Mouse (Mus musculus): ENCODE data around the gene Tbl3. TPM values are rescaled to one million over a fixed set of nuclear protein-coding genes. Genes with fewer than 3 reads are reported as not detected.

Tbl3 gene
- polyA plus RNA-seq, 1 experiment from 2014 or later: 67.8 TPM

GRCm38 (mm10) chr17:24677500-24678080 lies 29.9 kb downstream of the Tbl3 start:
- Histone ChIP-seq H3K36me3 (ENCODE audit: control insufficient read depth, insufficient read depth, low read length) (peaks cover 48% of the 10 kb centered on the region), H3K9ac (replicated peaks; ENCODE audit: low read depth, low read length) (no peak overlapping the region), H3K27me3 (ENCODE audit: control insufficient read depth, insufficient read depth, low read length) (no peaks in the 10 kb centered on the region), H3K9me3 (ENCODE audit: control insufficient read depth, low read depth, low read length) (no peaks in the 10 kb centered on the region), H3K4me2 (replicated peaks; ENCODE audit: low read depth, low read length) (no peak overlapping the region), H3K27ac (ENCODE audit: low read length) (no peak overlapping the region), H3K4me3 (ENCODE audit: low read depth, low read length) (no peak overlapping the region), H3K4me1 (ENCODE audit: control insufficient read depth, insufficient read depth, low read length) (no peaks in the 10 kb centered on the region)
- peak; percentile 84 for ATAC-seq (ENCODE audit: insufficient number of reproducible peaks, insufficient read depth, low FRiP score, low read depth)
- 83% methylated on average over 24 of the region's 24 CpGs for WGBS

GRCm38 (mm10) chr17:24676877-24677276 lies 30.6 kb downstream of the Tbl3 start:
- Histone ChIP-seq H3K9ac (replicated peaks; ENCODE audit: low read depth, low read length) (no peak overlapping the region), H3K27ac (ENCODE audit: low read length) (no peak overlapping the region), H3K4me3 (ENCODE audit: low read depth, low read length) (no peak overlapping the region), H3K4me1 (ENCODE audit: control insufficient read depth, insufficient read depth, low read length) (peaks cover 7% of the 10 kb centered on the region), H3K36me3 (ENCODE audit: control insufficient read depth, insufficient read depth, low read length) (peaks cover 45% of the 10 kb centered on the region), H3K27me3 (ENCODE audit: control insufficient read depth, insufficient read depth, low read length) (no peaks in the 10 kb centered on the region), H3K9me3 (ENCODE audit: control insufficient read depth, low read depth, low read length) (no peaks in the 10 kb centered on the region), H3K4me2 (replicated peaks; ENCODE audit: low read depth, low read length) (no peak overlapping the region)
- WGBS: 93% methylated on average over 5 of the region's 5 CpGs
- ATAC-seq (ENCODE audit: insufficient number of reproducible peaks, insufficient read depth, low FRiP score, low read depth): no peak

- Histone ChIP-seq H3K9me3 (ENCODE audit: control insufficient read depth, low read depth, low read length) (no peaks in the 10 kb centered on the region), H3K4me1 (ENCODE audit: control insufficient read depth, insufficient read depth, low read length) (peaks cover 14% of the 10 kb centered on the region), H3K4me2 (replicated peaks; ENCODE audit: low read depth, low read length) (no peak overlapping the region), H3K9ac (replicated peaks; ENCODE audit: low read depth, low read length) (no peak overlapping the region), H3K27ac (ENCODE audit: low read length) (no peak overlapping the region), H3K27me3 (ENCODE audit: control insufficient read depth, insufficient read depth, low read length) (no peaks in the 10 kb centered on the region), H3K4me3 (ENCODE audit: low read depth, low read length) (no peak overlapping the region), H3K36me3 (ENCODE audit: control insufficient read depth, insufficient read depth, low read length) (peaks cover 38% of the 10 kb centered on the region)
- WGBS: 65% methylated on average over 2 of the region's 2 CpGs
- ATAC-seq (ENCODE audit: insufficient number of reproducible peaks, insufficient read depth, low FRiP score, low read depth): no peak
Observed at GRCm38 (mm10) chr17:24676187-24676586, 31.3 kb downstream of the Tbl3 start.

- no peak overlapping the region for H3K27ac ChIP-seq (ENCODE audit: low read length)
- peaks cover 20% of the 10 kb centered on the region for H3K36me3 ChIP-seq (ENCODE audit: control insufficient read depth, insufficient read depth, low read length)
- H3K4me1 ChIP-seq (ENCODE audit: control insufficient read depth, insufficient read depth, low read length): peaks cover 23% of the 10 kb centered on the region
- H3K9me3 ChIP-seq (ENCODE audit: control insufficient read depth, low read depth, low read length): no peaks in the 10 kb centered on the region
- 80% methylated on average over 7 of the region's 7 CpGs for WGBS
- H3K27me3 ChIP-seq (ENCODE audit: control insufficient read depth, insufficient read depth, low read length): no peaks in the 10 kb centered on the region
- no peak overlapping the region for H3K4me2 ChIP-seq (replicated peaks; ENCODE audit: low read depth, low read length)
- H3K9ac ChIP-seq (replicated peaks; ENCODE audit: low read depth, low read length): no peak overlapping the region
- ATAC-seq (ENCODE audit: insufficient number of reproducible peaks, insufficient read depth, low FRiP score, low read depth): no peak
- no peak overlapping the region for H3K4me3 ChIP-seq (ENCODE audit: low read depth, low read length)
Observed at GRCm38 (mm10) chr17:24674277-24674676, 33.2 kb downstream of the Tbl3 start.

- ATAC-seq (ENCODE audit: insufficient number of reproducible peaks, insufficient read depth, low FRiP score, low read depth): no peak
- peaks cover 3% of the 10 kb centered on the region for H3K36me3 ChIP-seq (ENCODE audit: control insufficient read depth, insufficient read depth, low read length)
- H3K9ac ChIP-seq (replicated peaks; ENCODE audit: low read depth, low read length): no peak overlapping the region
- peak overlapping the region; percentile 17; the same call in 1 of the 2 replicates for H3K4me2 ChIP-seq (replicated peaks; ENCODE audit: low read depth, low read length)
- no peak overlapping the region for H3K4me3 ChIP-seq (ENCODE audit: low read depth, low read length)
- H3K4me1 ChIP-seq (ENCODE audit: control insufficient read depth, insufficient read depth, low read length): peaks cover 29% of the 10 kb centered on the region
- no peak overlapping the region for H3K27ac ChIP-seq (ENCODE audit: low read length)
- H3K9me3 ChIP-seq (ENCODE audit: control insufficient read depth, low read depth, low read length): no peaks in the 10 kb centered on the region
- no peaks in the 10 kb centered on the region for H3K27me3 ChIP-seq (ENCODE audit: control insufficient read depth, insufficient read depth, low read length)
- 21% methylated on average over 5 of the region's 5 CpGs for WGBS
Observed at GRCm38 (mm10) chr17:24672141-24672540, 35.3 kb downstream of the Tbl3 start.

- 61% methylated on average over 5 of the region's 5 CpGs for WGBS
- ATAC-seq (ENCODE audit: insufficient number of reproducible peaks, insufficient read depth, low FRiP score, low read depth): no peak
- H3K4me3 ChIP-seq (ENCODE audit: low read depth, low read length): peak overlapping the region; percentile 91; the same call in 1 of the 2 replicates
- H3K9ac ChIP-seq (replicated peaks; ENCODE audit: low read depth, low read length): no peak overlapping the region
- no peaks in the 10 kb centered on the region for H3K36me3 ChIP-seq (ENCODE audit: control insufficient read depth, insufficient read depth, low read length)
- H3K27me3 ChIP-seq (ENCODE audit: control insufficient read depth, insufficient read depth, low read length): no peaks in the 10 kb centered on the region
- no peak overlapping the region for H3K27ac ChIP-seq (ENCODE audit: low read length)
- H3K4me1 ChIP-seq (ENCODE audit: control insufficient read depth, insufficient read depth, low read length): peaks cover 29% of the 10 kb centered on the region
- H3K4me2 ChIP-seq (replicated peaks; ENCODE audit: low read depth, low read length): peak overlapping the region; percentile 69; the same call in 1 of the 2 replicates
- H3K9me3 ChIP-seq (ENCODE audit: control insufficient read depth, low read depth, low read length): no peaks in the 10 kb centered on the region
Observed at GRCm38 (mm10) chr17:24671346-24671745, 36.1 kb downstream of the Tbl3 start.

- H3K4me2 ChIP-seq (replicated peaks; ENCODE audit: low read depth, low read length): peak overlapping the region; percentile 69
- peak overlapping the region; percentile 95 for H3K9ac ChIP-seq (replicated peaks; ENCODE audit: low read depth, low read length)
- peak overlapping the region; percentile 74; the same call in 1 of the 2 replicates for H3K27ac ChIP-seq (ENCODE audit: low read length)
- 9% methylated on average over 8 of the region's 8 CpGs for WGBS
- H3K4me1 ChIP-seq (ENCODE audit: control insufficient read depth, insufficient read depth, low read length): peaks cover 29% of the 10 kb centered on the region
- ATAC-seq (ENCODE audit: insufficient number of reproducible peaks, insufficient read depth, low FRiP score, low read depth): no peak
- peak overlapping the region; percentile 91 for H3K4me3 ChIP-seq (ENCODE audit: low read depth, low read length)
- H3K36me3 ChIP-seq (ENCODE audit: control insufficient read depth, insufficient read depth, low read length): no peaks in the 10 kb centered on the region
- H3K27me3 ChIP-seq (ENCODE audit: control insufficient read depth, insufficient read depth, low read length): no peaks in the 10 kb centered on the region
- no peaks in the 10 kb centered on the region for H3K9me3 ChIP-seq (ENCODE audit: control insufficient read depth, low read depth, low read length)
Observed at GRCm38 (mm10) chr17:24670246-24670844, 37.1 kb downstream of the Tbl3 start.

- H3K27me3 ChIP-seq (ENCODE audit: control insufficient read depth, insufficient read depth, low read length): no peaks in the 10 kb centered on the region
- H3K36me3 ChIP-seq (ENCODE audit: control insufficient read depth, insufficient read depth, low read length): no peaks in the 10 kb centered on the region
- peak within 1 kb of the TSS; percentile 69 for H3K4me2 ChIP-seq (replicated peaks; ENCODE audit: low read depth, low read length)
- WGBS: under 1% methylated on average over 73 of the region's 80 CpGs
- peaks cover 29% of the 10 kb centered on the region for H3K4me1 ChIP-seq (ENCODE audit: control insufficient read depth, insufficient read depth, low read length)
- H3K4me3 ChIP-seq (ENCODE audit: low read depth, low read length): peak within 1 kb of the TSS; percentile 91
- H3K27ac ChIP-seq (ENCODE audit: low read length): peak within 1 kb of the TSS; percentile 74
- ATAC-seq (ENCODE audit: insufficient number of reproducible peaks, insufficient read depth, low FRiP score, low read depth): peak; percentile 98
- H3K9ac ChIP-seq (replicated peaks; ENCODE audit: low read depth, low read length): peak within 1 kb of the TSS; percentile 95
- H3K9me3 ChIP-seq (ENCODE audit: control insufficient read depth, low read depth, low read length): no peaks in the 10 kb centered on the region
Observed at GRCm38 (mm10) chr17:24669545-24670245, 37.8 kb downstream of the Tbl3 start, which contains the start of gene Zfp598. Gene Zfp598 (plus strand): TSS chr17:24669687.
